Mouse (Mus musculus): ENCODE results near the gene Dmbt1. TPM values are rescaled to one million over a fixed set of nuclear protein-coding genes. Genes with fewer than 3 reads are reported as not detected.

Dmbt1 gene
- total RNA-seq, 2 experiments from 2014 or later = not detected

GRCm38 (mm10) chr7:131153044-131153443 lies 121.2 kb downstream of the Dmbt1 start:
- intact Hi-C loops (cut with DNase I) = no loop called here
- no peak for DNase-seq (ENCODE audit: low spot score in 2 of 2)

DNA sequence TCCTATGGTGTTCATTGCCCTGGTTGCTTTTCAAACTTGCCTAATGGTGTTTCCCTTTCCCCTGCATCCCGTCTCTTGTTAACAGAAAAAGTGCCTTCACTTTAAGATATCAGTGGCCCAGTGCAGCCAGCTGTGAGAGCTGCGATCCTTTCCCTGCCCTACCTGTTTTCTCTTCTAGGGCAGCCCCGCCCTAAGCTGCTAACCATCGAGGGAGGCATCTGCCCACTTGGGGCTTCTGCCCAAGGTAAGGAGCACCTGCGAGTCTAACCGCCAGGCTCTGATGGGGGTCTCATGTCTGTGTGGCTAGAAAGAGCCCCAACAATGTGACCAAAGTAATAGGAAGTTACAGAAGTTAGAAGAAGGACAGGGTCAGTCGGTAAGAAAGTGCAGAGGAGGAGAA lies 130.4 kb downstream of the Dmbt1 start:
- intact Hi-C loops (cut with DNase I) = no loop called here
- no peak for DNase-seq (ENCODE audit: low spot score in 2 of 2)

DNA sequence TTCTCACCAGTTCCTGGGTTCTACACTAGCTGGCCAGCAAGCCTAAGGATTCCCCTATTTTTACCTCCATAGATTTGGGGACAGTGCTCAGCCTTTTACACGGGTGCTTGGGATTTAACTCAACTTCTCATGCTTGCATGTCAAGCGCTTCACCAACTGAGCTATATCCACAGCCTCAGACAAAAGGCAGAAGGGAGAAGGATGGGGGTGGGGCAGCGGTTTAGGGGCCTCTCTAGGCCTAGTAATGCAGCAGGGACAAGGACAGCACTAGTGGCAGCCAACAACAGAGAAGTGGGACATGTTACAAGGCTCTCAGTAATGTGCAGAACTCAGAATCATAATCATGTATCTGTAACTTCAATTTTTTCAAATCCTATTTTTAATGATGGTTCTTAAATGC lies 135.9 kb downstream of the Dmbt1 start:
- intact Hi-C loops (cut with DNase I) = no loop called here
- DNase-seq (ENCODE audit: low spot score in 2 of 2) = no peak

GRCm38 (mm10) chr7:131169099-131169498 lies 137.2 kb downstream of the Dmbt1 start:
- intact Hi-C loops (cut with DNase I) = no loop called here

More at GRCm38 (mm10) chr7:131169099-131169498, 137.2 kb downstream of the Dmbt1 start:
- no peak for DNase-seq (ENCODE audit: low spot score in 2 of 2)

Other genes starting within 250 kb of the Dmbt1 start
- 100 to 1,000 TPM in 1 of 2 experiments, 10 to 100 TPM in 1; 82.7 to 107 TPM for gene Plekha1, start 166.3 kb upstream of the Dmbt1 start, total RNA-seq (2021)
- 100 to 1,000 TPM; 228 to 243 TPM for gene Htra1, start 95.9 kb upstream of the Dmbt1 start, total RNA-seq (2021)
- gene 4933402N03Rik, start 114.3 kb downstream of the Dmbt1 start, total RNA-seq (2021) = not detected
- not detected for gene 5430419D17Rik, start 142.3 kb downstream of the Dmbt1 start, total RNA-seq (2021)

Measured in left cerebral cortex, postnatal 36 days (tissue).